Mouse (Mus musculus) 3T3-L1 (cell line): ENCODE data around the gene Nrde2.
A peak's percentile ranks its signal among the peaks of the same experiment; 100 is the strongest.

Experiments
- DNase-seq: peaks from one replicate; pipeline ENCODE4 v3.0.0-alpha.2; 2015; ENCODE audit warnings: low read depth, low spot score

Nrde2 gene

DNA sequence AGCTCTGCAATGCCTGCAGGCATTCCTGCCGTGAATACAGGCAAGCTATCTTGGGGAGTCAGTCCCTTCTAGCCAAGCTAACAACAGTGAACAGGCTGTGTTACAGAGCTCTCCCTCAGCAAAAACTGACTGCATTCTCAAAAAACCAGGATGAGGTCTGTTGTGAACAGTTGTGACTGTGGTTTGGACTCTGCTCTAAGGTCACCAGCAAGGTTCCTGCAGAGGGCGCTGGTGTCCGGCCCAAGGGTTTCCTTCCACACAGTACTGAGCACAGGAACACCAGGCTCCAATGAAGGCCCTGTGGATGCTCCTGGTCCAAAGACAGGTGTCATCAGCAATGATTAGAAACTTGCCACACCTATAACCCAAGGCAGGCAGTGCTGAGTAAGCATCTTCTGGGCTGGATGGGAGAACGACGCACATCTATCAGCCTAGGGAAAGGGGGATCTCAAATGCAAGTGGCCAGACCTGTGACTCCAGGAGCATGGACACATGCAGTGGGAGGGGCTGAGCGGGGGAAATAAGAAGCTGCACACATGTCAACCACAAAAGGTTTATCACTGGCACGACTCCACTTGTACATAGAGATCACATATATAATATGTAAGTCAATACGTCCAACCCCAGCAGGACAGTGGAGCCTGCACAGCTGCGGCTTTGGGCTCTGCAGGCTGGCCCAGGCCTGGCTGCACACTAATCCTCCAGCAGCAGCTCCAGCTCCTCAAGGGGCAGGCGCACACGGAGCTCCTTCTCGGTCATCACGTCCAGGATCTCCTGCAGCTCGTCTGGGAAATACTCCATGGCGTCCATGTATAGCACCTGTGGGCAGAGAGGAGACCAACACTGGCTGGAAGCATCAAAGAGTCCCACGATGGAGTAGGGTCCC lies 34.3 kb downstream of the Nrde2 start:
- DNase-seq: peak; percentile 36

DNA sequence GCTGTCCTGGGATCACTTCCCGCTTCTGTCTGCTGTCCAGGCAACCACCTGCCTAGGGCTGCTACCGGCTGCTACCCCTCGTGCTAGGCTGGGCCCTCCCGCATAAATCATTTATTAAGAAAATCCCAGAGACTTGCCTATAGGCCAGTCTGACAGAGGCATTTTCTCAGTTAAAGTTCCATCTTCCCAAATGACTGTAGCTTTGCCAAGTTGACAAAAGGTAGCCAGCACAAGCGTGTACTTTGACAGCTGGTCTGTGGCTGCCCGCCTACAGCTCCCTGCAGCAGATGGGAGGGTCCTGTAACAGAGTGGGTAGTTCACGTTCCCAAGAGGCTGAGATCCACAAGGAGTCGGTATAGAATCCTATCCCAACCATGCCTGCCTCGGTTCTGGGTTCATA lies 36.0 kb downstream of the Nrde2 start:
- no peak for DNase-seq

- peak; percentile 72 for DNase-seq
Observed at GRCm38 (mm10) chr12:100122921-100123381, 36.5 kb downstream of the Nrde2 start.

DNA sequence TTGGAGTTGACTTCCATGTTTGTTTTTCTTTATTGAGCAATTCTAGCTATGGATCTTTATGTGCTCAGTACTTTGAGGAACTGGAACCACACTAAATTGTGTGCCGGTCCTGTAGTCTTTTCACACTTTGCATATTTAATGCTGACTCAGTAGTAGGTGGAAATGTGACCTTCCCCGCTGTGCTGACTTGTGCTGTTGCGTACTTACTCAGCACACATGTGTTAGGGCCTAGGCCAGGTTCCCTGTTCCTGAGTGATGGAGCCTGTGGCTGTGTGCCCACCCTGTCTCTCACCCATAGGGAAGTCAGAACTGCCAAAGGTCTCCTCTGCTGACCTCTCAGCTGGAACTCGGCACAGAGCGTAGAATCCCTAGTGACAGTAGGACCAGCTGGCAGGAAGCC lies 43.5 kb downstream of the Nrde2 start:
- no peak for DNase-seq

GRCm38 (mm10) chr12:100109986-100110696 lies 49.3 kb downstream of the Nrde2 start, which contains the start of gene Psmc1:
TSS of gene Psmc1 (plus strand) at chr12:100110154.
- DNase-seq: peak; percentile 92

- DNase-seq: peak; percentile 29
Observed at GRCm38 (mm10) chr12:100107436-100107835, 52.0 kb downstream of the Nrde2 start.

DNA sequence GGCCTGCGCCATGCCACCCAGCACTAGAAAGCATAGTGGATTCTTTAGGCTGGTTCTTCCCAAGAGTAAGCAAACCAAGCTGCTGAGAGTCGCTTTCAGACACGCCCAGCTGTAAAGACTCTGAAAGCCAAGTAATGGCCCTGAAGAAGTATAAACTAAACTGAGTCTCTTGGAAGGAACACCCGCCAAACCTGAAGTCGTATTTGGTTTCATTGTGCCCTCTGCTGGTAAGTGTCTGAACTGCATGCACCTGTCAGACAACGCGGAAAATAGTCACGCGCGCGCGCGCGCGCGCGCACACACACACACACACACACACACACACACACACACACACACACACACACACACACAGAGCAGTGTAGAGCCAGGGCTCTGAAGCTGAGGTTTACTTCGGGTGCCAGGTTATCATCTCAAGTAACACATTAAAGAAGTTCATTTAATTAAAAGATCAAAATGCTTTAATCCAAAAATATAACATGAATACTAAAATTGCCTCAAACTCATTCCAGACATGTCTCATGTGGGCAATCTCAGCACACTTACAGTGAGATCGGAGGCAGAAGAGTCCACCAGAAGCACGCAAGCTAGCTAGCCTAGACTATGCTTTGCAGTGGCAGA lies 53.1 kb downstream of the Nrde2 start:
- peak; percentile 81 for DNase-seq

DNA sequence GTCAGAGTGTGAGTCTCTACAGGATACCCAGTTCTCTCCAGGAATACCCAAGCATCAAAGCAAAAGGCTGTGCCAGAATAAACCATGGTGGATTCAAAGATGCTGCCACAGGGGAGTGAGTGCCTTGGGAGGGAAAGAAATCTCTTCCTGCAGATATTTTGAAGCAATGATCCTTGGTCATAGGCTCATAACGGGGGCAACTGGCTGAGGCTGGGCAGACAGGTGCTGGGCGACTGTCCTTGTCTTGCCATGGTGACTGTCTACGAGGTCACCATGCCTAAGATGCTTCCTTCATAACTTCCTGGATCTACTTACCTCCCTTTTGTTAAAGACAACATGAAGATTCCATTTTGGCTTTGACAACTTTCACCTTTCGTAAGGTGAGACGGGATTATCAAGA lies 54.9 kb downstream of the Nrde2 start:
- no peak for DNase-seq

- DNase-seq: no peak
Observed at GRCm38 (mm10) chr12:100101651-100102050, 57.8 kb downstream of the Nrde2 start.

DNA sequence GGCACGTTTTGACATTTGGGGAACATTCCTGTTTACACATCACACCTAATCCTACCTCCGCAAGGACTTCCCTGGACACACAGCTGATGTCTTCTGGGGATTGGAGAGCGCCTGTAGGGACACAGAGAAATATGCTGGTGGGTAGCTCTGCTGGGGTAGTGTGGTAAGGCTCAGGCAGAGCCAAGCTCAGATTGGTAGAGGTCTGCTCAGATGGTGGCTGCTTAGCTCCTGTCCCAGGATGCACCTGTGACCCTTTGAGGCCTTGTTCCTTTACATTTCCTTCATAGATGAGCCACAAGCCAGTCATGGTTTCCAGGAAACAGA lies 58.8 kb downstream of the Nrde2 start:
- no peak for DNase-seq

DNA sequence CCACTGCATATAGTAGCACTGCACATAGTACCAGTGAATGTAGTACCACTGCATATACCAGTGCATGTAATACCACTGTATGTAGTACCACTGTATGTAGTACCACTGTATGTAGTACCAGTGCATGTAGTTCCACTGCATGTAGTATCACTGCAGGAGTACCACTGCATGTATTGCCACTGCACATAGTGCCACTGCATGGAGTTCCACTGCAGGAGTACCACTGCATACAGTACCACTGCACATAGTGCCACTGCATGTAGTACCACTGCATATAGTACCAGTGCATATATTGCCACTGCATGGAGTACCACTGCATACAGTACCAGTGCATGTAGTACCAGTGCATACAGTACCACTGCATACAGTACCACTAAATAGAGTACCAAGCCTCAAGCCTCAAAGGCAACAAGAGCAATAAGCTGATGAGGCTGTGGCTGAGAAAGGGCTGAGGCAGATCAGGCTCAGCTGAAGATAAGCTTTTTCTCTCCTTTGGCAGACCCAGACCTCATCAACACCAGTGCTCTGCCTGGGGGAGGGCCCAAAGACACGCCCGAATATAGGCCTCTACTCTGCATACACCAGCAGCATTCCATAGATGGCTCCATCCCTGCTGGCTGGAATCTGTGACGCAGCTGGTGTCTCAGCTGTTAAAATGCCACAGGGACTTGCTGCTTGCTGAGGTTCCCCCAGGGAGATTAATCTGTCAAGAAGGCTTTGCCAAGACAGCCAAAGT lies 59.3 kb downstream of the Nrde2 start:
- DNase-seq: no peak

DNA sequence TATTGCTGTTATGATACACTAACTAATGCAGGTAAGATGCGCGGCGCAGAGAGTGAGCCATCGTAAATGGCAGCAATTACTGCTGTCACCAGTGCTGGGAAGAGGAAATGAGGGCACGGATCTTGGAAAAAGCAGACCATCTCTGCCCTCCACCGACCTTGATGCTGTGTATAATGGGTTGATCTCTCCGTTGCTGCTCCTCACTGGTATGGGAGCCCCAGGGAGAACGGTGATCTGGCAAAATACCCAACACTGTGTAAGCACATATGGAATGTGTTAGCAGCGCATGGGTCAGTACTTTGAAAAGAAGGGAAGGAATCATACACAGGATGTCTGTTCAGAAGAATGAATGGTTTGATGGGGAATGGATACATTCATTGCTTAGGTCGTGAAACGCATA lies 66.4 kb downstream of the Nrde2 start:
- peak; percentile 34 for DNase-seq

DNA sequence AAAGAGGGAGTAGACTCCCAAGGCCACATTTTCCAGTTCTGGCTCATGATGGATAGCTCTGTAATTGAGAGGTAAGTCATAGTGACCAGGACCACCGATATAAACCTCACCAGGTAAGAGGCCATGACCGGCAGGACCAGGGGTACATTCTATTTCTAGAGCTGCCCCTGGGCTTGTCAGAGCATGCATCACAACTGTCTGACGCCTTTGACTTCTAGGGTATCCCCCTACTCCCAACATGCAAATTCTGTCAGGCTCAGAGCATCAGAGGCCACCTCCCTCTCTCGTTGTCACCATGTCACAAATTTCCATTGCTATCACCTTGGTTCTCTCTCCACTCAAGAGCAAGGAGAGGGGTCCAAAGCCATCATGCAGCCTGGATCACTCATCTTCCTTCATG lies 68.7 kb downstream of the Nrde2 start:
- no peak for DNase-seq

- DNase-seq: no peak
Observed at GRCm38 (mm10) chr12:100089265-100089664, 70.2 kb downstream of the Nrde2 start.

DNA sequence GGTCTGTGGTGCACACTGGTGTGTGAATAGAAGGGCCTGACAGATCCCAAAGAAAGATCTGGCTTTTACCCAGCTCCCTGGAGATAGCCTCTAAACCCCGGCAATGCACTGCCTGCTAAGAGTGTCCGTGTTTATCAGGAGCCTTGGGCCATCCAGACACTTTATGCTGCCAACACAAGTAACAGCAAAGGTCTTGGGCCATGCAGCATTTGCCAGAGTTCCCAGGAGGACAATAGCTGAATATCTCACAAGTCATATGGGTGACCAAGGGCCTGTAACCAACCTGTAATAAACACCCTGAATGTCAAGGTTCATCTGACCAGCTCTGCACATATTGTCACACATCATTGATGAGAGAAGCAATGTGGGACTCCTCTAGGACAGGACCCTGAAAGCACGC lies 71.4 kb downstream of the Nrde2 start:
- no peak for DNase-seq

DNA sequence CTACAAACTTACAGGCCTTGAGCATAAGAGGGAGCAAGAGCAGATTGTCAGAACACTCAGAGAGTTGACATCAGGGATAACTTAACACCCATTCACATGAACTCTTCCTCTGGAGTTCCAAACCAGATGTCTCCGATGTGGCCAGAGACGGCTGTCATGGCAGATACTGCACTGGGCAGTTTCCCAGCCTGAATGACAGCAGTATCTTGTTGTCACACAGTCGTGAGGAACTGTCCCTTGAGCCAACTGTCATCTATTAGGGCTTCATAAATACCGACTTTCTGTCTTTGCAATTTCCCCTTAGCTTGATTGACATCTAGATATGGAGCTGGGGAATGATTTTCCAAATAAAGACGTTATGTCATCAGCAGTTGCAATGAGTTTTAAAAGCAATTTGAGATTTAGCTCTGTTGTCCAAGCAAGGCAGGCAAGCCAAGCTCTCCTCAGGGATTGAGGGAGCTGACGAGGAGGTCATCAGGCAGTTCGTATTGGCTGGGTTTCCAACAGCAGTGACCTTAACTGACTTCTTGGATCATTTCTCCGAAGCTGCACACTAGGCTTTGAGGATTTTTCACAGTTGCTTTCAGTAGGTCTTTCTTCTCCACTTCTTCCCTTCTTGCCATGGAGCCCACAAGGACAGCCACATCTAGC lies 79.7 kb downstream of the Nrde2 start:
- no peak for DNase-seq

DNA sequence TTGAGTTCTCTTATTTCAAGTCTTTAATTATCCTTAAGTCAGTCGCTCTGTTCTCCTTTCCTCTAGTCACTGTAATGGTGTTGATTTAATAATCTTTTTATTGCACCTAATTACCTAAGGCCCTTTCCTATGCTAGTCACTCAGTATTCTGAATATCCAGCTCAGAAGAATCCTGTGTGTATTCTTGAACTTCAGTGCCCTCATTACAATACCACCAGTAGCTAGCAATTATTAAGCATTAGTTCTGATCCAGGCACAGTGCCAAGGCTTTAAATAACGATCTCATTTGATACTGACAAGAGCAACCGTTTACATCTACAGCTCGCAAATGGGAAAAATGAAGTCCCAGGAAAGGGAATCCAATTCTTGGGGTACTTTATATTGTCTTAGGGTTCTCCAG lies 83.7 kb downstream of the Nrde2 start:
- DNase-seq: no peak
